Comparison of ENCODE assay signal across 8 mouse cellular contexts in the genomic region with DNA sequence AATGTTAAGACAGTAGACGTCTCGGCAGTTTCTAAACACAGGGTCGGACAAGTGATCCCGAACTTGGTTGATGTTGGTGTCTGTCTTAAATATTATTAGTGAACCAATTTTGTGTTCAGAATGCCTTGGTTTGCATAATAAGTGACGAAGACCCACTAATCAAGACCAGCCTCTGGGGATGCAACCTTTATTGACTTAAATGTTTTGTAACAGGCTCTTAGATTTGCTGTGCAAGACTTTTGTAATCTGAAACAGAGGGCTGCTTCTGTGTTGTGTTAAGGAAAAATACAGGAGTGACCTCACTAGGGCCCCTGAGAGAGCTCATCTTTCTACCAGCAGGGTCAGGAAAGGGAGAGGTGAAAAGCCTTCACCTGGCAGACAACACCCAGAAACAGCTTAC.
DNase-seq lines count a peak whose midpoint lies in the region; ATAC-seq lines count a peak whose summit lies in the region.
"Had no signal": no experiment of that assay in that cellular context is flagged by ENCODE, and none has a peak within 500 bp of the region (broad histone marks: within the 10 kb centered on the region; RNA-seq: fewer than 3 reads in every experiment).

No protein-coding gene starts in this region.

- no peak overlapping the region for H3K9ac ChIP-seq in lung, embryonic 15.5 days
- H3K9ac ChIP-seq in limb, embryonic 13.5 days: no peak overlapping the region; the same call in 1 of the 2 replicates
- no peak overlapping the region for H3K9ac ChIP-seq in stomach, embryonic 14.5 days (replicated peaks; ENCODE audit: low read depth, low read length)
- H3K9ac ChIP-seq: liver, embryonic 14.5 days had no signal

- H3K27ac ChIP-seq in lung, embryonic 15.5 days: no peak overlapping the region
- no peak overlapping the region for H3K27ac ChIP-seq in limb, embryonic 13.5 days
- H3K27ac ChIP-seq in stomach, embryonic 14.5 days (ENCODE audit: low read length): no peak overlapping the region
- H3K27ac ChIP-seq: liver, embryonic 14.5 days had no signal

- no peaks in the 10 kb centered on the region for H3K9me3 ChIP-seq in lung, embryonic 15.5 days
- H3K9me3 ChIP-seq in limb, embryonic 13.5 days: no peaks in the 10 kb centered on the region
- no peaks in the 10 kb centered on the region for H3K9me3 ChIP-seq in stomach, embryonic 14.5 days (ENCODE audit: control insufficient read depth, low read depth, low read length)

- WGBS in lung, embryonic 15.5 days: 57% methylated on average over 5 of the region's 5 CpGs
- WGBS in limb, embryonic 13.5 days: 72% methylated on average over 5 of the region's 5 CpGs
- 66% methylated on average over 5 of the region's 5 CpGs for WGBS in stomach, embryonic 14.5 days

- H3K27me3 ChIP-seq in lung, embryonic 15.5 days: no peaks in the 10 kb centered on the region
- H3K27me3 ChIP-seq in limb, embryonic 13.5 days: no peaks in the 10 kb centered on the region
- no peaks in the 10 kb centered on the region for H3K27me3 ChIP-seq in stomach, embryonic 14.5 days (ENCODE audit: control insufficient read depth, insufficient read depth, low read length)

- H3K4me3 ChIP-seq in lung, embryonic 15.5 days: peak overlapping the region; percentile 22; the same call in 1 of the 2 replicates
- 0 out of 2 replicates have a peak overlapping the region, but pooled peaks have one; percentile 28 for H3K4me3 ChIP-seq in limb, embryonic 13.5 days
- H3K4me3 ChIP-seq in stomach, embryonic 14.5 days (ENCODE audit: low read depth, low read length): no peak overlapping the region

- H3K4me2 ChIP-seq in lung, embryonic 15.5 days: peak overlapping the region; percentile 54
- peak overlapping the region; percentile 61 for H3K4me2 ChIP-seq in limb, embryonic 13.5 days (replicated peaks)
- H3K4me2 ChIP-seq in stomach, embryonic 14.5 days (replicated peaks; ENCODE audit: low read depth, low read length): peak overlapping the region; percentile 28; the same call in 1 of the 2 replicates

- no peak for ATAC-seq in lung, embryonic 15.5 days (ENCODE audit: borderline replicate concordance, extremely low read depth, low FRiP score, low TSS enrichment)
- peak; percentile 9; the same call in 1 of the 2 replicates for ATAC-seq in granulocyte monocyte progenitor cell, adult 5-6 weeks (replicated peaks; ENCODE audit: poor library complexity, severe bottlenecking)
- no peak for ATAC-seq in limb, embryonic 13.5 days (ENCODE audit: low FRiP score, low read depth)
- ATAC-seq in stomach, embryonic 14.5 days (ENCODE audit: insufficient number of reproducible peaks, insufficient read depth, low FRiP score, low read depth): peak; percentile 30; the same call in 1 of the 2 replicates

- no peaks in the 10 kb centered on the region for H3K36me3 ChIP-seq in lung, embryonic 15.5 days
- no peaks in the 10 kb centered on the region for H3K36me3 ChIP-seq in limb, embryonic 13.5 days
- no peaks in the 10 kb centered on the region for H3K36me3 ChIP-seq in stomach, embryonic 14.5 days (ENCODE audit: control insufficient read depth, insufficient read depth, low read length)

- no peak for DNase-seq in lung, postnatal 4 days
- DNase-seq in embryo, embryonic 9.5 days (ENCODE audit: extremely low spot score): no peak
- no peak for DNase-seq in right cerebral cortex, postnatal 4 days

- H3K4me1 ChIP-seq in lung, embryonic 15.5 days: peaks cover 8% of the 10 kb centered on the region; the same call in 1 of the 2 replicates
- H3K4me1 ChIP-seq in limb, embryonic 13.5 days: peaks cover 21% of the 10 kb centered on the region
- H3K4me1 ChIP-seq in stomach, embryonic 14.5 days (ENCODE audit: control insufficient read depth, insufficient read depth, low read length): no peaks in the 10 kb centered on the region

Comparison
In these comparisons a context has a peak if more than half of its experiments do, and no peak if none do; other contexts are left out.
1. ATAC-seq: peak in granulocyte monocyte progenitor cell, adult 5-6 weeks (single experiment) and stomach, embryonic 14.5 days (single experiment); none in lung, embryonic 15.5 days (single experiment) and limb, embryonic 13.5 days (single experiment).
2. Peak in every context shown above with its lines, with median percentiles within 50 percentile points of each other: H3K4me2 ChIP-seq.